Mouse (Mus musculus): ENCODE data around the gene Dnase2b. TPM values are rescaled to one million over a fixed set of nuclear protein-coding genes. Genes with fewer than 3 reads are reported as not detected.

The Dnase2b gene
- polyA plus RNA-seq, 1 experiment: not detected

GRCm38 (mm10) chr3:146616533-146617283 lies 1.3 kb upstream of the Dnase2b start:
- H3K36me3 ChIP-seq (ENCODE audit: control insufficient read depth, insufficient read depth, low read length): no peaks in the 10 kb centered on the region
- WGBS: 68% methylated on average over 5 of the region's 5 CpGs
- H3K4me3 ChIP-seq (ENCODE audit: low read depth, low read length): no peak overlapping the region
- H3K27ac ChIP-seq (ENCODE audit: insufficient read depth, low read depth, low read length): no peak overlapping the region
- no peaks in the 10 kb centered on the region for H3K4me1 ChIP-seq (ENCODE audit: control insufficient read depth, insufficient read depth, insufficient read length, low read length)
- TF ChIP-seq POLR2A (IDR thresholded peaks at IDR 0.05; ENCODE audit: low read depth, low read length) (no peak), CTCF (IDR thresholded peaks at IDR 0.05; ENCODE audit: extremely low read depth, insufficient read length, insufficient replicate concordance, low read depth, low read length) (no peak)
- no peaks in the 10 kb centered on the region for H3K27me3 ChIP-seq (ENCODE audit: control insufficient read depth, insufficient read depth, low read length)

GRCm38 (mm10) chr3:146611821-146612220 lies 3.6 kb downstream of the Dnase2b start:
- TF ChIP-seq POLR2A (IDR thresholded peaks at IDR 0.05; ENCODE audit: low read depth, low read length) (no peak), CTCF (IDR thresholded peaks at IDR 0.05; ENCODE audit: extremely low read depth, insufficient read length, insufficient replicate concordance, low read depth, low read length) (no peak)
- no peak overlapping the region for H3K27ac ChIP-seq (ENCODE audit: insufficient read depth, low read depth, low read length)
- H3K27me3 ChIP-seq (ENCODE audit: control insufficient read depth, insufficient read depth, low read length): no peaks in the 10 kb centered on the region
- 79% methylated on average over 4 of the region's 4 CpGs for WGBS
- H3K4me1 ChIP-seq (ENCODE audit: control insufficient read depth, insufficient read depth, insufficient read length, low read length): no peaks in the 10 kb centered on the region
- H3K4me3 ChIP-seq (ENCODE audit: low read depth, low read length): no peak overlapping the region
- H3K36me3 ChIP-seq (ENCODE audit: control insufficient read depth, insufficient read depth, low read length): no peaks in the 10 kb centered on the region

- TF ChIP-seq CTCF (IDR thresholded peaks at IDR 0.05; ENCODE audit: extremely low read depth, insufficient read length, insufficient replicate concordance, low read depth, low read length) (no peak), POLR2A (IDR thresholded peaks at IDR 0.05; ENCODE audit: low read depth, low read length) (no peak)
- no peak overlapping the region for H3K27ac ChIP-seq (ENCODE audit: insufficient read depth, low read depth, low read length)
- 82% methylated on average over 4 of the region's 4 CpGs for WGBS
- H3K4me3 ChIP-seq (ENCODE audit: low read depth, low read length): no peak overlapping the region
- H3K36me3 ChIP-seq (ENCODE audit: control insufficient read depth, insufficient read depth, low read length): no peaks in the 10 kb centered on the region
- no peaks in the 10 kb centered on the region for H3K27me3 ChIP-seq (ENCODE audit: control insufficient read depth, insufficient read depth, low read length)
- H3K4me1 ChIP-seq (ENCODE audit: control insufficient read depth, insufficient read depth, insufficient read length, low read length): no peaks in the 10 kb centered on the region
Measured at GRCm38 (mm10) chr3:146611261-146611660, 4.1 kb downstream of the Dnase2b start.

GRCm38 (mm10) chr3:146610322-146610721 lies 5.1 kb downstream of the Dnase2b start:
- no peaks in the 10 kb centered on the region for H3K36me3 ChIP-seq (ENCODE audit: control insufficient read depth, insufficient read depth, low read length)
- no peaks in the 10 kb centered on the region for H3K27me3 ChIP-seq (ENCODE audit: control insufficient read depth, insufficient read depth, low read length)
- WGBS: 75% methylated on average over 10 of the region's 10 CpGs
- no peak overlapping the region for H3K4me3 ChIP-seq (ENCODE audit: low read depth, low read length)
- TF ChIP-seq CTCF (IDR thresholded peaks at IDR 0.05; ENCODE audit: extremely low read depth, insufficient read length, insufficient replicate concordance, low read depth, low read length) (no peak), POLR2A (IDR thresholded peaks at IDR 0.05; ENCODE audit: low read depth, low read length) (no peak)
- H3K4me1 ChIP-seq (ENCODE audit: control insufficient read depth, insufficient read depth, insufficient read length, low read length): no peaks in the 10 kb centered on the region
- no peak overlapping the region for H3K27ac ChIP-seq (ENCODE audit: insufficient read depth, low read depth, low read length)

- Histone ChIP-seq H3K27me3 (ENCODE audit: control insufficient read depth, insufficient read depth, low read length) (no peaks in the 10 kb centered on the region), H3K4me1 (ENCODE audit: control insufficient read depth, insufficient read depth, insufficient read length, low read length) (no peaks in the 10 kb centered on the region), H3K36me3 (ENCODE audit: control insufficient read depth, insufficient read depth, low read length) (no peaks in the 10 kb centered on the region), H3K4me3 (ENCODE audit: low read depth, low read length) (no peak overlapping the region), H3K27ac (ENCODE audit: insufficient read depth, low read depth, low read length) (no peak overlapping the region)
- TF ChIP-seq POLR2A (IDR thresholded peaks at IDR 0.05; ENCODE audit: low read depth, low read length) (no peak), CTCF (IDR thresholded peaks at IDR 0.05; ENCODE audit: extremely low read depth, insufficient read length, insufficient replicate concordance, low read depth, low read length) (no peak)
- WGBS: 13% methylated on average over 1 of the region's 1 CpGs
Measured at GRCm38 (mm10) chr3:146607368-146607767, 8.0 kb downstream of the Dnase2b start.

- no peaks in the 10 kb centered on the region for H3K27me3 ChIP-seq (ENCODE audit: control insufficient read depth, insufficient read depth, low read length)
- TF ChIP-seq POLR2A (IDR thresholded peaks at IDR 0.05; ENCODE audit: low read depth, low read length) (no peak), CTCF (IDR thresholded peaks at IDR 0.05; ENCODE audit: extremely low read depth, insufficient read length, insufficient replicate concordance, low read depth, low read length) (no peak)
- no peaks in the 10 kb centered on the region for H3K4me1 ChIP-seq (ENCODE audit: control insufficient read depth, insufficient read depth, insufficient read length, low read length)
- H3K4me3 ChIP-seq (ENCODE audit: low read depth, low read length): no peak overlapping the region
- no peak overlapping the region for H3K27ac ChIP-seq (ENCODE audit: insufficient read depth, low read depth, low read length)
- WGBS: 73% methylated on average over 9 of the region's 9 CpGs
- no peaks in the 10 kb centered on the region for H3K36me3 ChIP-seq (ENCODE audit: control insufficient read depth, insufficient read depth, low read length)
Measured at GRCm38 (mm10) chr3:146604647-146605046, 10.7 kb downstream of the Dnase2b start.

GRCm38 (mm10) chr3:146602531-146602930 lies 12.9 kb downstream of the Dnase2b start:
- Histone ChIP-seq H3K27ac (ENCODE audit: insufficient read depth, low read depth, low read length) (no peak overlapping the region), H3K27me3 (ENCODE audit: control insufficient read depth, insufficient read depth, low read length) (no peaks in the 10 kb centered on the region), H3K4me3 (ENCODE audit: low read depth, low read length) (no peak overlapping the region), H3K36me3 (ENCODE audit: control insufficient read depth, insufficient read depth, low read length) (no peaks in the 10 kb centered on the region), H3K4me1 (ENCODE audit: control insufficient read depth, insufficient read depth, insufficient read length, low read length) (no peaks in the 10 kb centered on the region)
- TF ChIP-seq CTCF (IDR thresholded peaks at IDR 0.05; ENCODE audit: extremely low read depth, insufficient read length, insufficient replicate concordance, low read depth, low read length): no peak
- no peak for TF ChIP-seq POLR2A (IDR thresholded peaks at IDR 0.05; ENCODE audit: low read depth, low read length)
- 85% methylated on average over 3 of the region's 3 CpGs for WGBS
